Mouse (Mus musculus) hindbrain, postnatal 0 days (tissue): Measurements from ENCODE around the gene Entpd6. TPM values are rescaled to one million over a fixed set of nuclear protein-coding genes. Genes with fewer than 3 reads are reported as not detected.

Experiments
- ATAC-seq: fragments of 200-750 bp; cut with Nextera tagmentation; 2 replicates; pipeline ENCODE4 v1.8.0; 2017; ENCODE audit warnings: mild to moderate bottlenecking, moderate TSS enrichment, moderate library complexity
- DNase-seq: peaks from one replicate; pipeline ENCODE4 v3.0.0-alpha.2; 2015; ENCODE audit warnings: low spot score
- H3K27ac ChIP-seq: fragments of 300-500 bp; sonication (generic); 2 replicates; pipeline ENCODE4 v1.5.1; 2014; ENCODE audit warnings: mild to moderate bottlenecking
- H3K27me3 ChIP-seq: fragments of 300-500 bp; sonication (generic); 2 replicates; pipeline ENCODE4 v1.6.1; 2014; ENCODE audit warnings: low read length, mixed read lengths; ENCODE audit not compliant: insufficient read depth
- H3K36me3 ChIP-seq: fragments of 300-500 bp; sonication (generic); 2 replicates; pipeline ENCODE4 v1.6.1; 2014; ENCODE audit warnings: low read length, mixed read lengths; ENCODE audit not compliant: insufficient read depth
- H3K4me1 ChIP-seq: fragments of 300-500 bp; sonication (generic); 2 replicates; pipeline ENCODE4 v1.6.1; 2014; ENCODE audit warnings: antibody characterized with exemption, low read length, mixed read lengths; ENCODE audit not compliant: insufficient read depth
- H3K4me2 ChIP-seq: fragments of 300-500 bp; sonication (generic); 2 replicates; pipeline ENCODE4 v1.6.1; 2014; ENCODE audit warnings: low read depth, mild to moderate bottlenecking, low read length, moderate library complexity, mixed read lengths
- H3K4me3 ChIP-seq: fragments of 300-500 bp; sonication (generic); 2 replicates; pipeline ENCODE4 v1.5.1; 2014; ENCODE audit warnings: low read length
- H3K9ac ChIP-seq: fragments of 300-500 bp; sonication (generic); replicated peaks from 2 replicates; pipeline ENCODE4 v1.6.1; 2014; ENCODE audit warnings: mild to moderate bottlenecking, low read length, moderate library complexity, mixed read lengths
- H3K9me3 ChIP-seq: fragments of 300-500 bp; sonication (generic); 2 replicates; pipeline ENCODE4 v1.6.1; 2016; ENCODE audit warnings: low read length, mixed read lengths
- CTCF ChIP-seq: IDR thresholded peaks from 2 replicates; pipeline ENCODE4 v1.5.1; 2016; ENCODE audit warnings: antibody characterized with exemption, control low read depth, low read depth
- WGBS: fragments of 180-500 bp; shearing (Covaris S2); extraction: QIAGEN DNeasy Blood & Tissue Kit; methylation state at CpG from one replicate; pipeline ENCODE4 v1.1.7; 2014; 5-methylcytosine and 5-hydroxymethylcytosine counted together
- polyA plus RNA-seq: library from polyadenylated mRNA; unstranded; fragments of >200 nt; fragmentation: Nextera tagmentation; extraction: Ambion mirVana; gene quantifications from 2 replicates; pipeline ENCODE4 v1.2.1, GENCODE M21; 2015
- total RNA-seq: library from RNA; depleted of rRNA; stranded (reverse); fragments of >200 nt; gene quantifications from 2 replicates; pipeline ENCODE4 v1.2.3, GENCODE M21; 2014

Gene Entpd6
- total and polyA plus RNA-seq, 2 experiments from 2014 or later = 79.5 to 97.1 TPM

DNA sequence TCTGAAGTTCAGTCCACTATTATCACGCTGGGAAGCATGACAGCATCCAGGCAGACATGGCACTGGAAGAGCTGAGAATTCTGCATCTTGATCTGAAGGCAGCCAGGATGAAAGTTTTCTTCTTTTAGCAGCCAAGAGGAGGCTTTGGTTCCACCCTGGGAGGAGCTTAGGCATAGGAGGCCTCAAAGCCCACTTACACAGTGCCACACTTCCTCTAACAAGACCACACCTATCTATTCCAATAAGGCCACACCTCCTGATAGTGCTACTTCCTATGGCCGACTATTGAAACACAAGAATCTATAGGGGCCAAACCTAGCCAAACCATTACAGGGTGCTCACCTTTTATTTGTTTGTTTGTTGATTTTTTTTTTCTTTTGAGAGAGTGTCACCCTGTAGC is 34.0 kb downstream of the Entpd6 start:
- ATAC-seq (no peak), DNase-seq (no peak)
- no peaks in the 10 kb centered on the region for H3K9me3 ChIP-seq
- H3K27me3 ChIP-seq = no peaks in the 10 kb centered on the region
- no peak for TF ChIP-seq CTCF
- no peak overlapping the region for H3K27ac ChIP-seq
- WGBS = 86% methylated on average over 2 of the region's 2 CpGs
- H3K9ac ChIP-seq = no peak overlapping the region
- no peak overlapping the region for H3K4me2 ChIP-seq
- no peaks in the 10 kb centered on the region; the same call in 1 of the 2 replicates for H3K4me1 ChIP-seq
- no peak overlapping the region for H3K4me3 ChIP-seq
- no peaks in the 10 kb centered on the region for H3K36me3 ChIP-seq

DNA sequence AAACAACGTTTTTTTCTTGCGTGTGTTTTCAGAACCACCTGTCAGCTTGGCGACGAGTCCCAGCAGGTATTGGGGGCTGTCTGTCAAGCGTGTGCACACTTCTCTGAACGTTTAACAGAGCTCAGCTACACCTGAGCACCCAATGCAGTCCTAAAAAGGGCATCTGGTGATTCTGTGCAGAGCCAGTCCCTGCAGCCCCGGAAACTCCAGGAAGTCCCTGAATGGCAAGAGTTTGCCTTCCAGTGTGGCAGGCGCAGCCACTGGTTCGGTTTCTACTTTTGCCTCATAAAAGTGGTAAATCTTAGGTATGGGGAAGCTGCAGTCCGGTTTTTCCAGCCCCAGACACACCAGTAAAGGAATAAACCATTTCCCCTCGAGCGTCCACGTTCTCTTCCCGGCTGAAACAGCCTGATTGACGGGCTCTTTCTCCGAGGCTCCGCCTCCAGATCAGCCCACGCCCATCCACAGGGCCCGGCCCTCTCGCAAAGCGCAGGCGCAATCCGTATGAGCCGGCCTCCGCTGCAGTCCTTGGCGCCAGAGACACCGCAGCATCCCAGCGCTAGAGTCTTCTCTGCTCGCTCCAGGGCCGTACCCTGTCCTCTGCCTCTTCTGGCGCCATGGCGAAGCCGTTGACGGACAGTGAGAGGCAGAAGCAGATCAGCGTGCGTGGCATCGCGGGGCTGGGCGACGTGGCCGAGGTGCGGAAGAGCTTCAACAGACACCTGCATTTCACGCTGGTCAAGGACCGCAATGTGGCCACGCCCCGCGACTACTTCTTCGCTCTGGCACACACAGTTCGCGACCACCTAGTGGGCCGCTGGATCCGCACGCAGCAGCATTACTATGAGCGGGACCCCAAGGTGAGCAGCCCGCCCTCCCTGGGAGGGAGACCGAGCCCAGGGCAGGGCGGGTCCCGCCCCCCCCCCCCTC is 37.7 kb downstream of the Entpd6 start, which contains the start of gene Pygb:
Pygb (plus strand) TSS at position 485 of the 930 bp plus-strand sequence.
- DNase-seq (peak; percentile 95), ATAC-seq (peak; percentile 96)
- 2% methylated on average over 56 of the region's 58 CpGs for WGBS
- TF ChIP-seq CTCF = no peak
- Histone ChIP-seq H3K9me3 (no peaks in the 10 kb centered on the region), H3K4me2 (peak within 1 kb of the TSS; percentile 76), H3K27ac (peak within 1 kb of the TSS; percentile 82), H3K27me3 (no peaks in the 10 kb centered on the region), H3K36me3 (no peaks in the 10 kb centered on the region), H3K4me1 (no peaks in the 10 kb centered on the region; the same call in 1 of the 2 replicates), H3K9ac (peak within 1 kb of the TSS; percentile 76), H3K4me3 (peak within 1 kb of the TSS; percentile 90)

DNA sequence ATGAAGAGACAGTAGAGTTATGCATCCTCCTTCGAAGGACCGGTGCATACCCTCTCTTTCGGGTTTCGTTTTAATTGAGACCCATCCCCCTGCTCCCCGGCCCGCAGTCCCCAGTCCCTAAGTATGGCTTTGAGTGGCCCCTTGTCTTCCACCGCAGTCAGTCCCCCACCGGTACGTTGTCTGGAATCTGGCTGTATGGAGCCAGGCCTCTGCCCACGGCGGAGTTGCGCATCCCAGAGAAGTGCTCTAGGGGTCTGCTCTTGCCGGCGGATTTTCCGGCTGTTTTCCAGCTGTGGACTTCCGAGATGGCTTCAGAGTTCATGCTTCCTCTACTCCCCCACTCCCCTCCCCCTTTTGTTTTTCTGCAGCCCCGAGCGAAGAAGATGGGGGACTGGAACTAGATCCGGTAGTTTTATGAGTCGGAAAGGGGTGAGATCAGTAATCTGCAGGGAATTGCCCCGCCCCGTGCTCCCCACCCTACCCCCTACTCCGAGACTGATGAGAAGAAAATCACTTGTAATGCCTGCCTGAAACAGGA is 38.5 kb downstream of the Entpd6 start:
- ATAC-seq = peak; percentile 43
- H3K27me3 ChIP-seq = no peaks in the 10 kb centered on the region
- H3K4me1 ChIP-seq = no peaks in the 10 kb centered on the region; the same call in 1 of the 2 replicates
- H3K9ac ChIP-seq = peak overlapping the region; percentile 76
- peak overlapping the region; percentile 82 for H3K27ac ChIP-seq
- TF ChIP-seq CTCF = peak; percentile 2; the same call in 1 of the 2 replicates
- no peaks in the 10 kb centered on the region for H3K9me3 ChIP-seq
- WGBS = 1% methylated on average over 23 of the region's 23 CpGs
- 0 out of 2 replicates have a peak, but pooled peaks cover 3% of the 10 kb centered on the region for H3K36me3 ChIP-seq
- H3K4me3 ChIP-seq = peak overlapping the region; percentile 90
- DNase-seq = peak; percentile 39
- peak overlapping the region; percentile 76 for H3K4me2 ChIP-seq

DNA sequence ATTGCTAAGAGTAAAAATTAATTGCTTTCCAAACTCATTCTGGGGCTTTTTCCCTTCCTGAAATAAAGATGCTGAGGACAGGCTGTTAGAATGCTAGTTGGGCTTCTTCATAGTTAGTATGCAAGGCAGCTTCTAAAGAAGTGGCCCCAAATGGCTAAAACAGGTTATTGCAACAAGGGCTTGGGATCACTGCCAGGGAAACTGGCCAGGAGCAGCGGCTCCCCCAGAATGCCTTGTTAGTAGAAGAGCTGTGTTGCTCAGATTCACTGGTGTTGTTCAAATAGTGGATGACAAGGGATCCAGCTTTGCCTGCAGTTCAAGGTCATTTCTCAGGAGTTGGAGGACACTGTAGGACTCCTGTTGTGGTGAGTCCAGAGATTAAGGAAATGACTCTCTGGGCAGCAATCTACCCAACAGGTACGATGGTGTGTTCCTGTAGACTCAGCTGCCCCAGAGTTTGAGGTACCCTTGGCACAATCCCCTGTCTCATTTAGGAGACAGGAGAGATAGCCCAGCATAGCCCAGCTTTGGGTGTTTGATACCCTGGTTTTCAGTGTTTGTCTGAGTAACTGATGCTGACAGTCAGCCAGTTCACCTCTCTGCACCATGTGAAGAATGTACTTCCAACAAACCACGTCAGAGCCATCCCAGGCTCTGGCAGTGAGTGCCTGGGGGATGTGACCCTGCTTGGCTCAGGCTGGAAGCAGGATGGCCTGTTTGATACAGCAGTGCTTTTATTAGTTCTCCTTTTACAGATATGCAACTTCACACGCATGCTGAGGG is 40.1 kb downstream of the Entpd6 start:
- peak overlapping the region; percentile 19 for H3K4me3 ChIP-seq
- H3K9ac ChIP-seq = peak overlapping the region; percentile 9; the same call in 1 of the 2 replicates
- ATAC-seq (peak; percentile 36), DNase-seq (peak; percentile 92)
- peak overlapping the region; percentile 76 for H3K4me2 ChIP-seq
- H3K27me3 ChIP-seq = no peaks in the 10 kb centered on the region
- peak overlapping the region; percentile 64 for H3K27ac ChIP-seq
- WGBS = 34% methylated on average over 4 of the region's 4 CpGs
- H3K36me3 ChIP-seq = 0 out of 2 replicates have a peak, but pooled peaks cover 4% of the 10 kb centered on the region
- no peaks in the 10 kb centered on the region for H3K9me3 ChIP-seq
- TF ChIP-seq CTCF = peak; percentile 40
- H3K4me1 ChIP-seq = no peaks in the 10 kb centered on the region; the same call in 1 of the 2 replicates

DNA sequence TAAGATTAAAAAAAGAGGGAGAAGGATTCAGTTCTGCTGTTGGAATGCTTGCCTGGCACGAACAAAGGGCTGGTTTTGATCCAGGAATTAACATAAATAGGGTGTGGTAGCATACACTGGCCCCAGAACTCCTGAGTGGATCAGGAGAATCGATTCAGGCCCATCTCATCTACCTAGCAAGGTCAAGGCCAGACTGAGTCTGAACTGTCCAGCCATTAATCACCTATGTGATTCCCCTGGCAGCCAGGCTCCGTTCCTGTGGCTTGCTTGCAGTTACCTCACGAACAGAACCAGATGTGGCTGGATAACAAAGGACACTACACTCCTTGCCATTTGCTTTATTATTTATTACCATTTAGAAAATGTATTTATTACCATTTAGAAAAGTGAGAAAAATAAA is 44.5 kb downstream of the Entpd6 start:
- H3K36me3 ChIP-seq = peaks cover 15% of the 10 kb centered on the region; the same call in 1 of the 2 replicates
- H3K27ac ChIP-seq = no peak overlapping the region
- ATAC-seq (no peak), DNase-seq (no peak)
- H3K9ac ChIP-seq = no peak overlapping the region
- TF ChIP-seq CTCF = no peak
- H3K9me3 ChIP-seq = no peaks in the 10 kb centered on the region
- 60% methylated on average over 4 of the region's 4 CpGs for WGBS
- H3K27me3 ChIP-seq = no peaks in the 10 kb centered on the region
- no peaks in the 10 kb centered on the region for H3K4me1 ChIP-seq
- no peak overlapping the region for H3K4me3 ChIP-seq
- no peak overlapping the region for H3K4me2 ChIP-seq

DNA sequence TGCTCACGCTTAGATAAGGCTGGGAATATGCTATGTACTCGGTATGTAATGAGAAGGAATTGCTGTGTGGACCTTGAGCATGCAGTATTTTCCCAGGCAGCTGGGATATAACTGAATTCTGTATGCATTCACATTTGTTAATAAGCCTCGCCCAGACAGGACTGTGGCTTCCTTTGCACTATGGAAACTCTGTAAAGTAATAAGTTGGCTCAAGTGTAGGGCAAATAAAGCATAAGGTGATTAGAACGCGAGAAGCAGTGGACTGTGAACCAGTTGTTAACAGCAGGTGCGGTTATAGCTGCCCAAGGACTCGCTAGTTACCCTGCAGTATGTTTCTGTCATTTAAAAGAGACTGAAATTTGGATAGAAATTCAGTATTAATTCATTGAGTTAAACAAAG is 49.2 kb downstream of the Entpd6 start:
- Histone ChIP-seq H3K27ac (no peak overlapping the region), H3K4me2 (no peak overlapping the region), H3K4me1 (no peaks in the 10 kb centered on the region), H3K27me3 (no peaks in the 10 kb centered on the region), H3K36me3 (peaks cover 26% of the 10 kb centered on the region), H3K9me3 (no peaks in the 10 kb centered on the region), H3K4me3 (no peak overlapping the region), H3K9ac (no peak overlapping the region)
- WGBS = 83% methylated on average over 7 of the region's 7 CpGs
- TF ChIP-seq CTCF = no peak
- DNase-seq (no peak), ATAC-seq (no peak)
